Mouse (Mus musculus) adrenal gland, postnatal 10 days (tissue): ENCODE data around the gene Galnt10. TPM values are rescaled to one million over a fixed set of nuclear protein-coding genes. Genes with fewer than 3 reads are reported as not detected.

Source experiments
- DNase-seq: peaks from one replicate; pipeline ENCODE4 v3.0.0; 2021; ENCODE audit warnings: mixed read lengths
- total RNA-seq, 2 experiments: library from RNA; stranded (reverse); gene quantifications; 2 replicates each; pipeline ENCODE4 v1.2.3; 2021

Gene Galnt10
- total RNA-seq, 2 experiments from 2014 or later, result 31.7 to 33.5 TPM

DNA sequence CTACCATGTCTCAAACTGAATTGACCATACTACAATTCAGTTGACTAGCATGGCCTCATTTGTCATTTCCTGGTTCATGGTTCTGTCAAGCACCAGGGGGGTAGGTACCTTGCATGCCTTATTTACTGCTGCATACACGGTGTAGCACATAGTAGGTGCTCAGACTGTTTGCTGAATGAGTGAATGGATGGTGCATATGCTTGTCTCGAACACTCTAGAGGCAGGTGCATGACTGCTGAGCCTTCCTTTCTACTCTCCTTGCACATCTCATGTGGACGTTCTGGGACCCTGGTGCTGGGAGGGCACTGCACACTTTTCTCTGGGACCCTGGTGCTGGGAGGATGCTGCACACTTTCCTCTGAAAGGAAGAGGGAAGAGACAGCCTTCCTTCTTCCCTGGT lies 13.0 kb downstream of the Galnt10 start:
- DNase-seq, result no peak

DNA sequence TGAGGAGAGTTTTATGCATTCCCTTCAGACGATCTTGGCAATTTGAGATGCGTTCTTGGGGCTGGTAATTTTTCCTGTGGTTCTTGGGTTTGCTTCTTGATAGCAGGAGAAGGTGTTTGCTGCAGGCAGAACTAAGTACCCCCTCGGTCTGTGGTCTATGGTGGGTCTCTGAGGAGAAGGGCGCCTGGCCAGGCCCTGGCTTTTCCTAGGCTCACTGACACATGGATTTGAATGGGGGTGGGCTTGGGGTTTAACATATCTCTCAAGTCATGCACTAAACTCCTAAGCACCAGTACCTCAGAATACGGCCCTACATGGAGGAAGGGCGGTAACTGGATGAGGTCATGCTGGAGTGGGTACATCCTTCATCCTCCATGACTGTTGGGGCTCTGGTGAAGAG lies 13.5 kb downstream of the Galnt10 start:
- no peak for DNase-seq

- DNase-seq, result no peak
These were observed 14.9 kb downstream of the Galnt10 start for GRCm38 (mm10) chr11:57660156-57660555.

GRCm38 (mm10) chr11:57660814-57661213 lies 15.6 kb downstream of the Galnt10 start:
- DNase-seq, result no peak

GRCm38 (mm10) chr11:57661492-57662229 lies 16.4 kb downstream of the Galnt10 start:
- DNase-seq, result no peak

DNA sequence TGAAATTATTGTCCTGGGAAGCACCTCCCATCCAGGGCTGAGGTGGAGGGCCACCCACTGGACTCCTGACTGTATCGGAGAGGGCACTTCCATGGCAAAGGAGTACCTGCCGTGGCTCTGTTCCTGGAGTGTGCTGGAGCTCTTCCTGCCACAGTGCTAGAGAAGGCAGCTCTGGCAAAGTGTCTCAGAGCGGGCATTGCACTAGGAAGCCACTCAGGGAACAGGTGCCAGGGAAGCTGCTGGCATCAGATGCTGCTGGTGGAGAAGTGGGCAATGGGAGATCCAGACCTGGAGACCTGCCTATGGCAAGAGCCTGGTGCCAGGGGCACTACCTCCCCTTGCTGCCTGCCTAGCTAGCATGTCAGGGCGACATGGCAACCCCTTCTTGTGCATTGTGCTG lies 17.0 kb downstream of the Galnt10 start:
- no peak for DNase-seq

- DNase-seq, result no peak
These were observed 18.0 kb downstream of the Galnt10 start for GRCm38 (mm10) chr11:57663271-57663670.

DNA sequence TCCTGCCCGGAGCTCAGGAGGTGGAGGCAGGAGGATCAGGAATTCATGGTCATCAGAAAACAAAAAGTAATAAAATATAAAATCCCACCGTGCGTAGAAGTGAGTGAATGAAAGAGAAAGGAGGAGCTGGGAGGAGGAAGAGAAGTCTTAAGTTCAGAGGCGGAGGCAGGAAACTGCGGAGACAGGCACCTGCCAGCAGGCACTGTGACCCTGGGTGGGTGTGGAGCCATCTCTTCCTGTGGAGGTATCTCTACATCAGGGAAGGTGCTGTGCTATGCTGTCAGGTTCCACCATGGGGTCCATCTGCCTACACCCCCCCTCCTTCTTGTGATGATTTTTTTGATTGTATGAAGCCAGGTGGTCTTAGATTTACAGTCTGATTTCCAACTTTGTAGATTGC lies 19.5 kb downstream of the Galnt10 start:
- no peak for DNase-seq

GRCm38 (mm10) chr11:57668271-57668670 lies 23.0 kb downstream of the Galnt10 start:
- no peak for DNase-seq

- no peak for DNase-seq
These were observed 24.3 kb downstream of the Galnt10 start for GRCm38 (mm10) chr11:57669522-57669921.

- DNase-seq, result no peak
These were observed 26.0 kb downstream of the Galnt10 start for GRCm38 (mm10) chr11:57671120-57671697.

DNA sequence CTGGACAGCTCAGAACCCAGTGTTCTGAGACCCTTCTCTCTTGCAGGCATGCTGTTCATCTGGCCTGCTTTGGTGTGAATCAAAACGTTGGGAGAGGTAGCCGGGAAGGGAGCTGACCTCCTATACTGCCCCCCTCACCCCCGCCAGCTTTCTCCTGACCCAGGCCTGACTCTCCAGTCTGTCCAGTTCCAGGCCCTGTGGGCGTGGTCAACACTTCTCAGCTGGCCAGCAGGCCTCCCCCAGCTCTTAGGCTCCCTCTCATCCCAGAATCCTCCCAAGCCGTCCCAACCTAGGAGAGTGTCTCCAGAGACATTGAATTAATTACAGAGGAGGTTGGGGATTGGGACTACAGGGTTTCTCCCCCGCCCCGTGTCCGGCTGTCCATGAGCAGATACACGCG lies 26.6 kb downstream of the Galnt10 start:
- no peak for DNase-seq

- DNase-seq, result peak; percentile 58
These were observed 27.8 kb downstream of the Galnt10 start for GRCm38 (mm10) chr11:57672995-57673394.

GRCm38 (mm10) chr11:57673977-57674687 lies 28.9 kb downstream of the Galnt10 start:
- DNase-seq, result no peak

GRCm38 (mm10) chr11:57677261-57677660 lies 32.0 kb downstream of the Galnt10 start:
- DNase-seq, result no peak

DNA sequence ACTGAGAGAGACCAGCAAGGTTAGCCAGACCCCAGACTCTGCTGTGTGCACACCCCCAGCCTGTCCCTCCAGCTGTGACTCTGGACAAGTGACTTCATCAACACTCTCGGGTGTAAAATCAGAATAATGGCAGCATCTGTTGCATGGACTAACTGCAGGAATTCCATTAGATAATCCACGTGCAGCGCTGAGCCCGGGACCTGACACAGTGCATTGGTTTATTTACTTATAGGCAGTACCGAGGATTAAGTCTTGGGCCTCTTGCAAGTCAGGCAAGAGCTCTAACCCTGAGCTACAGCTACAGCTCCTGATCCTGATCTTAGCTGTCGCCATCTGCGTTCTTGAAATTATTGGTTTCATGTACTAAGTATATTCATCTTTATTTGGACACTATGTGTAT lies 37.3 kb downstream of the Galnt10 start:
- no peak for DNase-seq

GRCm38 (mm10) chr11:57683125-57683524 lies 37.9 kb downstream of the Galnt10 start:
- no peak for DNase-seq

DNA sequence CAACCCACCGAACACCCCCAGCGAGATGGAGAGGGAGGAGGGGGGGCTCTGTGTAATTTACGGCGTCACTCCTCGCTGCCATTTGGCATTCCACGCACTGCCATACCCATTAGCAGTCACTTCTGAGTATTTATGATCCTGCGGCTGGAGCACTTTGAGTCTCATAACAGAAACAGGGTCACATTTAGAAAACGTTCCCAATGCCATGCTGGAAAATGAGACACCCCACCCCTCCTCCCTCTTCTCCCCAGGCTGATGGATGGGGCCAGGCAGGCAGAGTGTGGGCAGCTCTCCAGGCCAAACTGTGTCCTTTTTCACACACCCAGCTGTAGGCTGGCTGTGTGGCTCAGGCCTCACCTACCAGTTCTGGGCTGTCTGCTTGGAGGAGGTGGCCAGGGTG lies 38.7 kb downstream of the Galnt10 start:
- peak; percentile 68 for DNase-seq

- no peak for DNase-seq
These were observed 39.6 kb downstream of the Galnt10 start for GRCm38 (mm10) chr11:57684891-57685290.

GRCm38 (mm10) chr11:57685689-57686454 lies 40.6 kb downstream of the Galnt10 start:
- no peak for DNase-seq

- DNase-seq, result no peak
These were observed 41.6 kb downstream of the Galnt10 start for GRCm38 (mm10) chr11:57686797-57687196.

DNA sequence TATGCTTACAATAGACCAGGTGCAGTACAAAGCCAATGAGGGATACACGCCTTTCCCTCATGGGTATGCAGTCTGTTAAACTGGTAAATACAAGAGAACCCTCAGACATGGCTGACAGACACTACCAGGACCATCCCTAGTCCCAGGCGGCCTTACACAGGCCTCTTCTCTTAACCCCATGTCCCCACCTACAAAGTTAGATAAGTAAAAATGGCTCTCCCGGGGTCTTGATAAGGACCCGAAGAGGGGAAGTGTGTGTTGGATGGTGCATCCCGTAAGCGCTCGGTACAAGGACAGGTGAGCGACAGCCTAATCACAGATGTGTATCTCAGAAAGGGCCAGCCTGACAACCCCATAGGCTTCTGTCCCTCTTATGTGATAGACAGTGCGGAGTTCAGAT lies 42.0 kb downstream of the Galnt10 start:
- DNase-seq, result no peak
